Mouse (Mus musculus): ENCODE data around the gene Tmem37. TPM values are rescaled to one million over a fixed set of nuclear protein-coding genes. Genes with fewer than 3 reads are reported as not detected.
"Not testable (repeated sequence)": the region's sequence is repeated elsewhere in the genome, so short reads cannot be mapped to it uniquely, and the experiment has no call there.

Tmem37 gene
- polyA plus RNA-seq, 1 experiment, result 83.0 TPM

- Histone ChIP-seq H3K4me1 (ENCODE audit: control insufficient read depth, insufficient read depth, low read length) (peaks cover 11% of the 10 kb centered on the region), H3K27ac (ENCODE audit: insufficient read depth, low read depth, low read length) (no peak overlapping the region), H3K4me3 (ENCODE audit: insufficient read depth, low read length) (no peak overlapping the region)
- TF ChIP-seq POLR2A (IDR thresholded peaks at IDR 0.05; ENCODE audit: borderline replicate concordance, low read depth, low read length) (no peak), CTCF (IDR thresholded peaks at IDR 0.05; ENCODE audit: low read depth, low read length) (no peak)
Observed at GRCm38 (mm10) chr1:120094920-120095319, 21.0 kb upstream of the Tmem37 start.

- peak; percentile 95 for TF ChIP-seq CTCF (IDR thresholded peaks at IDR 0.05; ENCODE audit: low read depth, low read length)
- H3K4me3 ChIP-seq (ENCODE audit: insufficient read depth, low read length); H3K4me1 ChIP-seq (ENCODE audit: control insufficient read depth, insufficient read depth, low read length); H3K27ac ChIP-seq (ENCODE audit: insufficient read depth, low read depth, low read length): not testable (repeated sequence)
Observed at GRCm38 (mm10) chr1:120093482-120094134, 19.7 kb upstream of the Tmem37 start.

GRCm38 (mm10) chr1:120090880-120091570 lies 17.2 kb upstream of the Tmem37 start:
- TF ChIP-seq CTCF (IDR thresholded peaks at IDR 0.05; ENCODE audit: low read depth, low read length), result no peak
- TF ChIP-seq POLR2A (IDR thresholded peaks at IDR 0.05; ENCODE audit: borderline replicate concordance, low read depth, low read length), result no peak
- Histone ChIP-seq H3K27ac (ENCODE audit: insufficient read depth, low read depth, low read length) (no peak overlapping the region), H3K4me3 (ENCODE audit: insufficient read depth, low read length) (no peak overlapping the region), H3K4me1 (ENCODE audit: control insufficient read depth, insufficient read depth, low read length) (no peaks in the 10 kb centered on the region)

- Histone ChIP-seq H3K4me3 (ENCODE audit: insufficient read depth, low read length) (no peak overlapping the region), H3K4me1 (ENCODE audit: control insufficient read depth, insufficient read depth, low read length) (no peaks in the 10 kb centered on the region), H3K27ac (ENCODE audit: insufficient read depth, low read depth, low read length) (no peak overlapping the region)
- no peak for TF ChIP-seq POLR2A (IDR thresholded peaks at IDR 0.05; ENCODE audit: borderline replicate concordance, low read depth, low read length)
Observed at GRCm38 (mm10) chr1:120089180-120089579, 15.3 kb upstream of the Tmem37 start.

GRCm38 (mm10) chr1:120086644-120087043 lies 12.8 kb upstream of the Tmem37 start:
- no peak overlapping the region for H3K4me3 ChIP-seq (ENCODE audit: insufficient read depth, low read length)
- TF ChIP-seq POLR2A (IDR thresholded peaks at IDR 0.05; ENCODE audit: borderline replicate concordance, low read depth, low read length) (no peak), CTCF (IDR thresholded peaks at IDR 0.05; ENCODE audit: low read depth, low read length) (no peak)
- H3K4me1 ChIP-seq (ENCODE audit: control insufficient read depth, insufficient read depth, low read length), result peaks cover 5% of the 10 kb centered on the region
- no peak overlapping the region for H3K27ac ChIP-seq (ENCODE audit: insufficient read depth, low read depth, low read length)

- Histone ChIP-seq H3K27ac (ENCODE audit: insufficient read depth, low read depth, low read length) (no peak overlapping the region), H3K4me3 (ENCODE audit: insufficient read depth, low read length) (no peak overlapping the region), H3K4me1 (ENCODE audit: control insufficient read depth, insufficient read depth, low read length) (peaks cover 12% of the 10 kb centered on the region)
- no peak for TF ChIP-seq POLR2A (IDR thresholded peaks at IDR 0.05; ENCODE audit: borderline replicate concordance, low read depth, low read length)
- no peak for TF ChIP-seq CTCF (IDR thresholded peaks at IDR 0.05; ENCODE audit: low read depth, low read length)
Observed at GRCm38 (mm10) chr1:120085696-120086095, 11.8 kb upstream of the Tmem37 start.

GRCm38 (mm10) chr1:120083921-120084517 lies 10.1 kb upstream of the Tmem37 start:
- Histone ChIP-seq H3K4me1 (ENCODE audit: control insufficient read depth, insufficient read depth, low read length) (peaks cover 13% of the 10 kb centered on the region), H3K4me3 (ENCODE audit: insufficient read depth, low read length) (no peak overlapping the region), H3K27ac (ENCODE audit: insufficient read depth, low read depth, low read length) (no peak overlapping the region)
- TF ChIP-seq CTCF (IDR thresholded peaks at IDR 0.05; ENCODE audit: low read depth, low read length) (no peak), POLR2A (IDR thresholded peaks at IDR 0.05; ENCODE audit: borderline replicate concordance, low read depth, low read length) (no peak)

- no peak overlapping the region for H3K27ac ChIP-seq (ENCODE audit: insufficient read depth, low read depth, low read length)
- TF ChIP-seq POLR2A (IDR thresholded peaks at IDR 0.05; ENCODE audit: borderline replicate concordance, low read depth, low read length), result no peak
- H3K4me1 ChIP-seq (ENCODE audit: control insufficient read depth, insufficient read depth, low read length), result peaks cover 13% of the 10 kb centered on the region
- no peak overlapping the region for H3K4me3 ChIP-seq (ENCODE audit: insufficient read depth, low read length)
Observed at GRCm38 (mm10) chr1:120082957-120083585, 9.2 kb upstream of the Tmem37 start.

GRCm38 (mm10) chr1:120080632-120081031 lies 6.8 kb upstream of the Tmem37 start:
- TF ChIP-seq POLR2A (IDR thresholded peaks at IDR 0.05; ENCODE audit: borderline replicate concordance, low read depth, low read length) (no peak), CTCF (IDR thresholded peaks at IDR 0.05; ENCODE audit: low read depth, low read length) (no peak)
- Histone ChIP-seq H3K27ac (ENCODE audit: insufficient read depth, low read depth, low read length) (no peak overlapping the region), H3K4me3 (ENCODE audit: insufficient read depth, low read length) (no peak overlapping the region), H3K4me1 (ENCODE audit: control insufficient read depth, insufficient read depth, low read length) (peaks cover 21% of the 10 kb centered on the region)

All from bone marrow macrophage, adult 2 months (primary cell).